Mouse (Mus musculus) neural tube, embryonic 13.5 days (tissue): ENCODE measurements around the gene Sugp2. TPM values are rescaled to one million over a fixed set of nuclear protein-coding genes. Genes with fewer than 3 reads are reported as not detected.
"Not testable (repeated sequence)": the region's sequence is repeated elsewhere in the genome, so short reads cannot be mapped to it uniquely, and the experiment has no call there.

ENCODE experiments used
- ATAC-seq: fragments of 200-750 bp; cut with Nextera tagmentation; 2 replicates; pipeline ENCODE4 v1.8.0; 2017; ENCODE audit warnings: low read depth, mild to moderate bottlenecking, moderate TSS enrichment, moderate library complexity
- H3K27ac ChIP-seq: fragments of 300-500 bp; sonication (generic); replicated peaks from 2 replicates; pipeline ENCODE4 v1.5.1; 2015; ENCODE audit warnings: moderate library complexity, mild to moderate bottlenecking, inconsistent platforms
- H3K27me3 ChIP-seq: fragments of 300-500 bp; sonication (generic); 2 replicates; pipeline ENCODE4 v1.6.1; 2015; ENCODE audit warnings: mild to moderate bottlenecking, inconsistent platforms
- H3K36me3 ChIP-seq: fragments of 300-500 bp; sonication (generic); 2 replicates; pipeline ENCODE4 v1.6.1; 2015; ENCODE audit warnings: mild to moderate bottlenecking, inconsistent platforms
- H3K4me1 ChIP-seq: fragments of 300-500 bp; sonication (generic); replicated peaks from 2 replicates; pipeline ENCODE4 v1.6.1; 2015; ENCODE audit warnings: inconsistent platforms
- H3K4me2 ChIP-seq: fragments of 300-500 bp; sonication (generic); 2 replicates; pipeline ENCODE4 v1.6.1; 2015; ENCODE audit warnings: inconsistent platforms, mild to moderate bottlenecking, moderate library complexity
- H3K4me3 ChIP-seq: fragments of 300-500 bp; sonication (generic); 2 replicates; pipeline ENCODE4 v1.5.1; 2015; ENCODE audit warnings: mild to moderate bottlenecking, inconsistent platforms
- H3K9ac ChIP-seq: fragments of 300-500 bp; sonication (generic); 2 replicates; pipeline ENCODE4 v1.6.1; 2015; ENCODE audit warnings: moderate library complexity, mild to moderate bottlenecking, inconsistent platforms
- H3K9me3 ChIP-seq: fragments of 300-500 bp; sonication (generic); 2 replicates; pipeline ENCODE4 v1.6.1; 2016; ENCODE audit warnings: inconsistent platforms
- WGBS: fragments of 180-500 bp; shearing (Covaris S2); methylation state at CpG from one replicate; pipeline ENCODE4 v1.1.7; 2015; 5-methylcytosine and 5-hydroxymethylcytosine counted together
- polyA plus RNA-seq: library from polyadenylated mRNA; unstranded; fragments of >200 nt; fragmentation: Nextera tagmentation; extraction: Ambion mirVana; gene quantifications from 2 replicates; pipeline ENCODE4 v1.2.1, GENCODE M21; 2015

Sugp2 gene
- polyA plus RNA-seq, 1 experiment from 2014 or later, result 64.8 TPM

DNA sequence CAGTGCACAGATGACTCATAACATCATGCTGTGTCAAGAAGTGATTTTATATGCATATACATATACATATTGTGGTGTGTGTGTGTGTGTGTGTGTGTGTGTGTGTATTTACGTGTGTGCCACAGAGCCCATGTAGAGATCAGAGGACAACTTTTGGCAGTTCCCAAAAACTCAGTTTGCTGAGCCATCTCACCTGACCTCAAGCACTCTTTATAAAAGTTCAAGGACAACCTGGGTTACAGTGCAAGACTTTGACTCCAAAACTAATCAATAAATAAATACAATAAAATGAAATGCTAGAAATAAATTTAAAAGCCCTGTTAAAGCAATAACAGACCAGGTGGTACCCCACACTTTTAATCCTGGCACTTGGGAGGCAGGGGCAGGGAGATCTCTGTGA lies 22.8 kb upstream of the Sugp2 start:
- H3K9me3 ChIP-seq, result no peaks in the 10 kb centered on the region
- peak overlapping the region; percentile 81 for H3K9ac ChIP-seq
- H3K36me3 ChIP-seq, result no peaks in the 10 kb centered on the region
- H3K4me2 ChIP-seq, result peak overlapping the region; percentile 96
- H3K4me3 ChIP-seq, result peak overlapping the region; percentile 74
- peaks cover 17% of the 10 kb centered on the region for H3K27me3 ChIP-seq
- no peak overlapping the region for H3K27ac ChIP-seq
- ATAC-seq, result no peak
- WGBS, result 67% methylated on average over 1 of the region's 1 CpGs
- H3K4me1 ChIP-seq, result peaks cover 19% of the 10 kb centered on the region

DNA sequence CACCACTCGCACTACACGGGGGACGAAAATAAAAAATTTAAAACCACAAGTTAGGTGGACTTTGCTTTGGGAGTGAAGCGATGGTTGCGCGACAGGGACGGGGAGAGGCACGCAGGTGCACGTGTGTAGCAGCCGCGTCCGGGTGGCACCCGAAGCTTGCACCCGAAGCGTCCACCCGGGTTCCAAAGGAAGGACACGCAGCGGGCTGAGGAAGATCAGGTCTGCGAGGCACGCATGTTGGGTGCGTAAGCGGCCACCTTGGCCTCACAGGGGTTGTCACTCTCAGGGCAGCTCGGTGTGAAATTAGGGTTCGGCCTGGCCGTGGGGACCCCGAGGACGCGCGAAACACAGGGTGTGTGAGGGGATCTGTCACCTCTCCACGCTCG lies 22.3 kb upstream of the Sugp2 start:
- peaks cover 19% of the 10 kb centered on the region for H3K4me1 ChIP-seq
- no peaks in the 10 kb centered on the region for H3K9me3 ChIP-seq
- no peaks in the 10 kb centered on the region for H3K36me3 ChIP-seq
- WGBS, result 2% methylated on average over 31 of the region's 31 CpGs
- H3K4me3 ChIP-seq, result peak overlapping the region; percentile 74
- peak overlapping the region; percentile 76 for H3K27ac ChIP-seq
- ATAC-seq, result no peak
- H3K4me2 ChIP-seq, result peak overlapping the region; percentile 96
- H3K9ac ChIP-seq, result peak overlapping the region; percentile 81
- peaks cover 17% of the 10 kb centered on the region for H3K27me3 ChIP-seq

DNA sequence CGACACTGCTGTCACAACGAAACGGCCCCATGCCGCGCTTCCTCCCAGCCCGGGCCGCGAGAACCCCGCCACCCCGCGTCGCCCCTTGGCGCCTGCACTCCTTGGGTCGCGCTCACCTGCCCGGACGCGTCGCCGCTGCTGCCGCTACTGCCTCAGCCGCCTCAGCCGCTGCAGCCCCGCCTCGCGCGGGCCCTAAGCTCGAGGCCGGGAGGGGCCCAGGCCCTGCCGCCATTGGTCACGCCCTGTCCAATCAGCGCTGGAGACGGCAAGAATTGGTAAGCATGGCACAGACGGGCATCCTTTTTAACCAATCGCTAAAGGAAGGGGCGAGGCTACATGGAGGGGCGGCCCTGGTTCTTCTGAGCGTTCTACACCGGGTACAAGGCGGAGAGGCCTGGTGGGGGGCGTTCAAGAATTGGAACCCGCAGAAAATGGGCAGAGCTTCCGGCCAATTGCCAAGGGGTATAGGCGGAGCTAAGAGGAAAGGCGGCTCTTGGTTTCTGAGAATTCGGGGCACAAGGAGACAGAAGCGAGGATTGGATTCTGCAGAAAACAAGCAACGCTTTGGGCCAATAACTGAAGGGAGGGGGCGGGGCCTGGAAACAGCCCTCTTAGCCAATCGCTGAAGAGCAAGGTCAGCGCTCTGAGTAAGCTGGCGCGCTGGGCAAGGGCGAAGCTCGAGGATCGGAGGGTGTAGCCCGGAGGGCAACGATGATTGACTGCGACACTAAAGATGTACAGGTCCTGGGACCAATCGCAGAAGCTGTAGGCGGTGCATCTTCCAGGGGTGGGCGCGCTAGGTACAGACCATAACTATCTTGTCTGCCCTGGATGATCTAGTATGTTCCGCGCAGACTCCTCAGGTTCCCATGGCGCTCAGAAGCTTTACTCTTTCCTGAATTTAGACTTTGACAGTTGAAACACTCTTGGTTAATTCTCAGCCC lies 21.6 kb upstream of the Sugp2 start, which contains the start of gene Slc25a42:
Slc25a42 (minus strand) TSS at position 194 of the 944 bp plus-strand sequence.
- Histone ChIP-seq H3K9me3 (no peaks in the 10 kb centered on the region), H3K27me3 (peaks cover 17% of the 10 kb centered on the region), H3K4me2 (peak within 1 kb of the TSS; percentile 96), H3K4me1 (peaks cover 19% of the 10 kb centered on the region), H3K27ac (peak within 1 kb of the TSS; percentile 76), H3K9ac (peak within 1 kb of the TSS; percentile 81), H3K4me3 (peak within 1 kb of the TSS; percentile 74), H3K36me3 (no peaks in the 10 kb centered on the region)
- under 1% methylated on average over 66 of the region's 66 CpGs for WGBS
- peak; percentile 99 for ATAC-seq

DNA sequence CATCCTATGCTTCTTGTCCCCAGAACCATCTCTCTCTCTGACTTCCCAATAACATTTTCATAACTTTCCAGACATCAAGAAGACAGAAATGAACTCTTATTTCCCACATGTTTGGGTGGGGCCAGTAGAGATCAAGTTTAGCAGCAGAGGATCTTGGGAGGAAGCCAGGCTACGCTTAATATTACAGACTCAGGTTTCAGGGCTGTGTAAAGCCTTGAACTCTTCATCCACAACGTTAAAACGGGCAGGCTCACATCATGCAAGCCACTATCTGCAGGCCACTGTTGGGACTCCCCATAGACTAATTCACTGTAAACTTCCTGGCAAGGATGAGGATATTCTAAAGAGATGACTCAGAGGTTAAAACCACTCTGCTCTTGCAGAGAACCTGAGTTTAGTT lies 19.6 kb upstream of the Sugp2 start:
- Histone ChIP-seq H3K4me2 (no peak overlapping the region), H3K9ac (no peak overlapping the region), H3K27ac (no peak overlapping the region), H3K36me3 (no peaks in the 10 kb centered on the region), H3K4me3 (no peak overlapping the region), H3K27me3 (peaks cover 27% of the 10 kb centered on the region), H3K4me1 (peaks cover 20% of the 10 kb centered on the region), H3K9me3 (no peaks in the 10 kb centered on the region)
- 76% methylated on average over 3 of the region's 3 CpGs for WGBS
- no peak for ATAC-seq

DNA sequence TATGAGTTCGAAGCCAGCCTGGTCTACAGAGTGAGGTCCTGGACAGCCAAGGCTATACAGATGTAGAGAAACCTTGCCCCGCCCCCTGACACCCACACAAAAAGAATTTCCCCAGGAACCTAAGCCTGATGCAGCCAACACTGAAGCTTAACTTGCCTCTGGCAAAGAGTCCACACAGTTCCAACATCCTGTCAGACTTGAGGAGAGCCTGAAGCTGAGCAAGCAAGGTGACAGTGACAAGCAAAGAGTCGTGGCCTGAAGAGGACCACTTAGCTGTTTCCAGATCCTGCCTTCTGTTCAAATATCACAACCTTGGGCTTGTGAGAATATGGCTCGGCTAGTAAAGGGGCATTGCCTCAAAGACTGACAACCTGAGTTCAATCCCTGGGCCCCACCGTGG lies 18.9 kb upstream of the Sugp2 start:
- H3K9me3 ChIP-seq, result no peaks in the 10 kb centered on the region
- peaks cover 23% of the 10 kb centered on the region for H3K4me1 ChIP-seq
- peaks cover 22% of the 10 kb centered on the region for H3K27me3 ChIP-seq
- H3K27ac ChIP-seq, result no peak overlapping the region
- WGBS, result 68% methylated on average over 5 of the region's 5 CpGs
- ATAC-seq, result no peak
- H3K4me2 ChIP-seq, result no peak overlapping the region
- no peak overlapping the region for H3K9ac ChIP-seq
- H3K4me3 ChIP-seq, result no peak overlapping the region
- H3K36me3 ChIP-seq, result no peaks in the 10 kb centered on the region

DNA sequence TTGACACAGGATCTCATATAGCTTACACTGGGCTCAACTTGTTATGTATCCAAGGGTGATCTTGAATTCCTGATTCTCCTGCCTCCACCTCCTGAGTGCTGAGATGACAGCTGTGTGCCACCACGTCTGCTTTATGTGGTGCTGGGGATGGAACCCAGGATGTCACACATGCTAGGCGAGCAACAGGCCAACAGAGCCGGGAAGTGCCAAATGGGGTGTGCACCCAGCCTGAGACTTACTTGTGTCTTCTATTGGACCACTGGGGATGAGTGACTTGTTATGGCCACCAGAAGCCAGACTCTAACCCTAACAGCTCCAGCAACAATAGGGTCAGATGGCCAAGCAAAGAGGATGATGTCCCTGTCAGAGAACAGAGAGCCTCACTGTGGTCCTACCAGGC lies 17.9 kb upstream of the Sugp2 start:
- H3K36me3 ChIP-seq, H3K27ac ChIP-seq, ATAC-seq, H3K4me3 ChIP-seq, H3K9me3 ChIP-seq, H3K4me2 ChIP-seq, H3K9ac ChIP-seq: not testable (repeated sequence)
- peaks cover 15% of the 10 kb centered on the region for H3K4me1 ChIP-seq
- peaks cover 11% of the 10 kb centered on the region for H3K27me3 ChIP-seq
- 70% methylated on average over 3 of the region's 3 CpGs for WGBS

DNA sequence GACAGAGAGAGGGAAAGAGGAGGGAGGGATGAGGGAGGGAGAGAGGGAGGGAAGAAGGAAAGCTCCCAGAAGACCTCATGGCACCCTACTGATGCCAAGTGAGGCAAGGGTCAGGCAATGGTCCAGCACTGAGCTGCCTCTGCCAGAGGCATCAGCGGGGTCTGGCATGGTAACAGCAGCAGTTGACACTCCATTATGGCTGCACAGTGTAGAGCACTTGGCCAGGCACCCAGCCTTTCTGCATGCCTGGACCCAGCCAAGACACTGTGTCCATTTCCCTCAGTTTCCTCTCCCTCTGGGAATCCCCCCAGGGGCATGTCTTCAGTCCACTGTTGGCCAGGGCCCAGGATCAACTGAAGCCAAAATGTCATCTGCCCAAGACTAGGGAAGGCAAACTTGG lies 17.5 kb upstream of the Sugp2 start:
- Histone ChIP-seq H3K27me3 (0 out of 2 replicates have a peak, but pooled peaks cover 10% of the 10 kb centered on the region), H3K27ac (no peak overlapping the region), H3K4me3 (no peak overlapping the region), H3K4me1 (peaks cover 11% of the 10 kb centered on the region), H3K9me3 (no peaks in the 10 kb centered on the region), H3K36me3 (peaks cover 12% of the 10 kb centered on the region), H3K4me2 (no peak overlapping the region), H3K9ac (no peak overlapping the region)
- WGBS, result 53% methylated on average over 1 of the region's 1 CpGs
- ATAC-seq, result no peak

DNA sequence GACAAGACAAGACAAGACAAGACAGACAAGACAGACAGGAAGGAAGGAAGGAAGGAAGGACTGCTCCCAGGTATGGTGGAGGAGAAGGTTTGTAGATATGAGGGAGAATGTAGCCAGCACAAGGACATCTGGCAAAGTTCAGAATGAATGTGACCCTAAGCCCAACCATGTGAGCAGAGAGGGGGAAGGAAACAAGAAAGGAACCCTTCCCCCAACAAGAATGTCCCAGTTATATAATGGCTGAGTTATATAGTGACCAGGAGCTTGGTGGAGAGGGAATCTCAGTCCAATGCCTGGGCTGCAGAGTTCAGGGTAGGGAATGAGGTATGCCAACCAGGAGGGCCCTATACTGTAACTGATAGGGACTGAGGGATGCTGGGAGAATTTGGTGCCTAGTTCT lies 16.6 kb upstream of the Sugp2 start:
- ATAC-seq, result no peak
- H3K9ac ChIP-seq, result no peak overlapping the region
- H3K4me1 ChIP-seq, result peaks cover 9% of the 10 kb centered on the region
- 0 out of 2 replicates have a peak, but pooled peaks cover 10% of the 10 kb centered on the region for H3K27me3 ChIP-seq
- H3K27ac ChIP-seq, result no peak overlapping the region
- H3K4me2 ChIP-seq, result no peak overlapping the region
- H3K9me3 ChIP-seq, result no peaks in the 10 kb centered on the region
- H3K36me3 ChIP-seq, result peaks cover 20% of the 10 kb centered on the region
- no peak overlapping the region for H3K4me3 ChIP-seq

DNA sequence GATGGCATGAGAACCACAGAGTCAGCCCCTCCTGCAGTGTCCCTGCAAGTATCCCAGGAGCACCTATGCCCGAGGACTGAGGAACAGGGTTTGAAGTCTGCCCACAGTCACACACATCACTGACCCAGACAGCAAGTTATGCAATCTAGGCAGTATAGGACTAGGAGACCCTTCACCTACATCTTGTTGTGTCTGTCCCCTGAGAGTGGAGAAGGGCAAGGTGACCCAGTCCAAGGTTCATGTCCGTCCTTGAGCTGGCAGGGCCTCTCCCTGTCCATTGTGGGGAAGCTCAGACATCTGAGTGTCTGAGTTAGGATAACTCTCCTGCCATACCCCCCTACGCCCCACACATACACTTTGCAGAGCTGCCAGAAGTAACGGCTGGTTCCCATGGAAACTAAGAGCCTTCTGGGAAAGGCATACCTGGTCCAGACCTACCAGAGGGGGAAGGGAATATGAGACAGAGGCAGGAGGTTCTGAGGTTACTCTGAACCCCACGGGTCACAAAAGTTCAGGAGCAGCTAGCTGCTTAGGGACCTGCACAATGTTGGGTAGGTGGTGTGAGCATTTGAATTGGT lies 14.8 kb upstream of the Sugp2 start:
- ATAC-seq, result no peak
- H3K9me3 ChIP-seq, result no peaks in the 10 kb centered on the region
- no peak overlapping the region for H3K27ac ChIP-seq
- 0 out of 2 replicates have a peak, but pooled peaks cover 10% of the 10 kb centered on the region for H3K27me3 ChIP-seq
- no peak overlapping the region for H3K4me3 ChIP-seq
- WGBS, result 60% methylated on average over 5 of the region's 5 CpGs
- H3K36me3 ChIP-seq, result peaks cover 38% of the 10 kb centered on the region
- H3K4me1 ChIP-seq, result 0 out of 2 replicates have a peak, but pooled peaks cover 4% of the 10 kb centered on the region
- H3K4me2 ChIP-seq, result no peak overlapping the region
- no peak overlapping the region; the same call in 1 of the 2 replicates for H3K9ac ChIP-seq

DNA sequence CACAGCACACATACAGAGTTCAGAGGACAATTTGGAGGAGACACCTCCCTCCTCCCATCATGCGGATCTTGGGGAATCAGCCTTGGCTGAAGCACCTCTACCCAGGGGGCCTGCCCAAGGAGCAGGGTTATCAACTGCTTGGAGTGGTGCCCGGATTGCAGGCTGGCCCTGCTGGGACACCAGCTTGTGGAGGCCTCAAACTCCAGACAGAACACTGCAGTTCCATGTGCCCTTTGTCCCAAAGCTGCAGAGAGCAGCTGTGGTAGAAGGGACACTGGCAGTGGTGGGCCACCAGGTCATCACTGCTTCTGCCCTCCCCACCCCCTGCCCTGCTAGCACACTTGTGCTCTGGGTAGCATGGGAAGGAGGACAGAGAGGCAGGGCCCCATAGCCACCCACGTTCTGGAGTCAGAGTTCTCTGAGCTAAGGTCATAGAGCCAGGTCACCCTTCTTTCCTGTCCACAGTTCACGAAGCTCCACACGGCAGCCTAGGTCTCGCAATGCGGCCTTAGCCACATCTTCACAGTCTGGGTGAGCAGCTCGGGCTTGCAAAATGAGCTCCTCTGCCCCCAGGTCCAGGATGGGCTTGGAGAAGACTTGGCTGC lies 13.7 kb upstream of the Sugp2 start:
- WGBS, result 74% methylated on average over 8 of the region's 8 CpGs
- Histone ChIP-seq H3K4me2 (no peak overlapping the region), H3K4me3 (no peak overlapping the region), H3K36me3 (peaks cover 49% of the 10 kb centered on the region), H3K27ac (no peak overlapping the region), H3K27me3 (0 out of 2 replicates have a peak, but pooled peaks cover 10% of the 10 kb centered on the region), H3K4me1 (0 out of 2 replicates have a peak, but pooled peaks cover 4% of the 10 kb centered on the region), H3K9me3 (no peaks in the 10 kb centered on the region), H3K9ac (no peak overlapping the region)
- no peak for ATAC-seq

DNA sequence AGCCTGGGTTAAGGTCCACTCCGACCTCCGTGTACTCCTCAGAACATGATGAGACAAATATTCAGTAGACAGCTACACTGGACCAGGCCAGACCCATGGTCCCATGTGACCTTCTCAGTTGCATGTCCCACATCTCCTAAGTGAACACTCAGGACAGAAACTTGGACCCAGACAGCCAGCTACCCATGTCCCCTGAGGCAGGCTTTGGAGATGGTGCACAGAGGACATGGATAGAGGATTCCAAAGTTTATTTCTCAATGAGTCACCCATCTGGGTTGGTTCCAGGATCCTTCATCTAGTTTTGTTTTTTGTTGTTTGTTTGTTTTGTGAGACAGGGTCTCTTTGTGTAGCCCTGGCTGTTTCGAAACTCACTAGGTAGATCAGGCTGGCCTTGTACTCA lies 13.1 kb upstream of the Sugp2 start:
- no peak for ATAC-seq

DNA sequence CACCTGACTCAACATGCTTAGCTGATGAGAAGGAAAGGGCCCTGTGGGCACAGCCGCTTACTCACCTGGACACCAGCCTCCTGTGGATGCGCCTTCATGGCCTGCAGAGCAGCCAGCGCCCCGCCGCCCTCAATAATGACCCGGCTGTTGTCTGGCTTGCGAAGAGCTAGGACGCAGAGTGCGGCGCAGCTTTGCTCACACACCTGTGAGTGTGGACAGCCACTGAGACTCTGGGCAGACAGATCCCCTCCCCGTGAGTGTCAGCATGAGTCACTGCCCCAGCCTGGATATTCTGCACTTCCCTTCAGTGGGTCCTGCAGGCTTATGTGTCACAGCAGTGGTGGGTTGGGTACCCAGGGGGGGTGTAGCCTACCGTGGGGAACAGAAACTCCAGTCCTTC lies 12.0 kb upstream of the Sugp2 start:
- Histone ChIP-seq H3K27me3 (0 out of 2 replicates have a peak, but pooled peaks cover 10% of the 10 kb centered on the region), H3K9me3 (no peaks in the 10 kb centered on the region), H3K9ac (no peak overlapping the region), H3K4me2 (no peak overlapping the region), H3K4me1 (0 out of 2 replicates have a peak, but pooled peaks cover 4% of the 10 kb centered on the region), H3K4me3 (no peak overlapping the region), H3K27ac (no peak overlapping the region), H3K36me3 (peaks cover 60% of the 10 kb centered on the region)
- WGBS, result 95% methylated on average over 12 of the region's 12 CpGs
- ATAC-seq, result no peak

More for the DNA sequence above, 13.1 kb upstream of the Sugp2 start:
- WGBS, result 92% methylated on average over 3 of the region's 3 CpGs
- Histone ChIP-seq H3K27ac (no peak overlapping the region), H3K4me1 (0 out of 2 replicates have a peak, but pooled peaks cover 4% of the 10 kb centered on the region), H3K4me2 (no peak overlapping the region), H3K4me3 (no peak overlapping the region), H3K27me3 (0 out of 2 replicates have a peak, but pooled peaks cover 10% of the 10 kb centered on the region), H3K9ac (no peak overlapping the region), H3K9me3 (no peaks in the 10 kb centered on the region), H3K36me3 (peaks cover 55% of the 10 kb centered on the region)
